Mouse (Mus musculus) midbrain, embryonic 11.5 days (tissue): ENCODE measurements around the gene Zfp36l1. TPM values are rescaled to one million over a fixed set of nuclear protein-coding genes. Genes with fewer than 3 reads are reported as not detected.
A peak's percentile ranks its signal among the peaks of the same experiment; 100 is the strongest.

ENCODE experiments used
- ATAC-seq: fragments of 200-750 bp; cut with Nextera tagmentation; 2 replicates; pipeline ENCODE4 v1.8.0; 2017; ENCODE audit warnings: moderate TSS enrichment, moderate library complexity; ENCODE audit not compliant: low FRiP score
- DNase-seq: peaks from one replicate; pipeline ENCODE4 v3.0.0; 2015; ENCODE audit warnings: low spot score; ENCODE audit errors: missing footprints
- H3K27ac ChIP-seq: fragments of 300-500 bp; sonication (generic); 2 replicates; pipeline ENCODE4 v1.5.1; 2014; ENCODE audit warnings: low read depth, low read length
- H3K27me3 ChIP-seq: fragments of 300-500 bp; sonication (generic); 2 replicates; pipeline ENCODE4 v1.6.1; 2014; ENCODE audit warnings: mild to moderate bottlenecking, low read length, moderate library complexity, mixed read lengths; ENCODE audit not compliant: control insufficient read depth, insufficient read depth
- H3K36me3 ChIP-seq: fragments of 300-500 bp; sonication (generic); 2 replicates; pipeline ENCODE4 v1.6.1; 2014; ENCODE audit warnings: mild to moderate bottlenecking, low read length, moderate library complexity, mixed read lengths; ENCODE audit not compliant: control insufficient read depth, insufficient read depth
- H3K4me1 ChIP-seq: fragments of 300-500 bp; sonication (generic); 2 replicates; pipeline ENCODE4 v1.6.1; 2014; ENCODE audit warnings: low read length; ENCODE audit not compliant: control insufficient read depth, insufficient read depth
- H3K4me2 ChIP-seq: fragments of 300-500 bp; sonication (generic); 2 replicates; pipeline ENCODE4 v1.6.1; 2014; ENCODE audit warnings: mild to moderate bottlenecking, moderate library complexity
- H3K4me3 ChIP-seq: fragments of 300-500 bp; sonication (generic); 2 replicates; pipeline ENCODE4 v1.5.1; 2014; ENCODE audit warnings: low read depth, low read length
- H3K9ac ChIP-seq: fragments of 300-500 bp; sonication (generic); 2 replicates; pipeline ENCODE4 v1.6.1; 2014; ENCODE audit warnings: low read length
- H3K9me3 ChIP-seq: fragments of 300-500 bp; sonication (generic); 2 replicates; pipeline ENCODE4 v1.6.1; 2016; ENCODE audit warnings: low read length; ENCODE audit not compliant: control insufficient read depth
- WGBS: fragments of 180-500 bp; shearing (Covaris S2); extraction: QIAGEN DNeasy Blood & Tissue Kit; methylation state at CpG from one replicate; pipeline ENCODE4 v1.1.7; 2014; 5-methylcytosine and 5-hydroxymethylcytosine counted together
- polyA plus RNA-seq: library from polyadenylated mRNA; unstranded; fragments of >200 nt; fragmentation: Nextera tagmentation; extraction: Ambion mirVana; gene quantifications from 2 replicates; pipeline ENCODE4 v1.2.1, GENCODE M21; 2014

The Zfp36l1 gene
- polyA plus RNA-seq, 1 experiment from 2014 or later, result 165 TPM

- no peaks in the 10 kb centered on the region for H3K27me3 ChIP-seq
- peaks cover 9% of the 10 kb centered on the region for H3K4me1 ChIP-seq
- ATAC-seq, result no peak
- no peaks in the 10 kb centered on the region for H3K9me3 ChIP-seq
- H3K36me3 ChIP-seq, result no peaks in the 10 kb centered on the region
- H3K9ac ChIP-seq, result no peak overlapping the region
- no peak overlapping the region for H3K4me3 ChIP-seq
- WGBS, result 89% methylated on average over 4 of the region's 4 CpGs
- DNase-seq, result no peak
- H3K4me2 ChIP-seq, result no peak overlapping the region
- H3K27ac ChIP-seq, result no peak overlapping the region
Measured at GRCm38 (mm10) chr12:80088143-80088542, 24.7 kb downstream of the Zfp36l1 start.

DNA sequence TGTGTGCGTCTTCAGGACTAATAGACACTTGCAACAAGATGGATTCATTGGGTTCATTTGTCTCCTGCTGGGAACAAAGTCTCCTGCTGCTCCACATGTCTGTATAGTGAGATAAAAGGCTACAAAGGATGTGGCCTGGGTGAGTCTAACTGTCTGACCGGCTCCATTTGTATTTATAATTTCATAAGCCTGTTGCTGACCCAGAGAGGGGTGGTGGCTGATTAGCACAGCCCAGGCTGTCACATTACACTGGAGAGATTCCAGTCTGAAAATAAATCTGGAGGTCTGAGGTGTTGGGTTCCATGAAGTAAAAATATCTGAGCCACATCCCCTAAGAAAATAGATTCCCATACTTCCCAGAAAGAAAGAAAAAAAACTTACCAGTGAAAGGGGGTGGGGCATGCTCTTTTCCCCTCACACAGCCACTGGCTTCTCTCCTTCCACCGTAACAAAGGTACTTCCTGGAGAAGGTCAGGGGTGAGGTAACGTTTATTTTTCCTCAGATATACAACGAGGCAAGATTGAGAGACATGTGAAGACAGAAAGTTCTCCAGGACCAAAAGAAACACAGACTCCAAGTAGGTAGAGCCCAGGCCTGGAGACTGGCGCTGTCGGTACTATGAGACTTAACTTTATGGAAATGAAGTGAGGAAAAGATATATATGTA lies 28.2 kb downstream of the Zfp36l1 start:
- H3K27ac ChIP-seq, result no peak overlapping the region
- H3K4me2 ChIP-seq, result no peak overlapping the region
- no peaks in the 10 kb centered on the region for H3K36me3 ChIP-seq
- H3K4me3 ChIP-seq, result no peak overlapping the region
- H3K4me1 ChIP-seq, result peaks cover 9% of the 10 kb centered on the region
- no peak overlapping the region for H3K9ac ChIP-seq
- ATAC-seq, result no peak
- no peaks in the 10 kb centered on the region for H3K9me3 ChIP-seq
- no peaks in the 10 kb centered on the region for H3K27me3 ChIP-seq
- no peak for DNase-seq
- 55% methylated on average over 7 of the region's 7 CpGs for WGBS

DNA sequence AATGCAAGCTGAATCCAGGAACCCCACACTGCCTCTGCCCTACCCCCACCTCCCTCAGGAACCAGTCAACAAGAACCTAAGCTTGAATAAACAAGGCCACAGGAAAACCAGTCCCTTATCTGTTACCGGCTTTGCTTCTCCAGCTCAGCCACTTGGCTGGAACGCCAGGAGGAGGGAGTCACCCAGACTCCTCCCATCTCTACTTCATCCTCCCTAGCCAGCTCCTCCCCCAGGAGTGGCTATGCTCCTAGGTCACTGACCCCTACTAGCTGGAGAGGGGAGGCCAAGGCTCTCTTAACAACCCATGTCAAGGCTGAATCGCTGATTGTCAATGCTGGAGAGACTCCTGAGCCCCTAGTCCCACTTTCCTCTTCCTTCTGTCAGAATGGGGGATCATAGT lies 28.9 kb downstream of the Zfp36l1 start:
- Histone ChIP-seq H3K36me3 (no peaks in the 10 kb centered on the region), H3K4me1 (peaks cover 9% of the 10 kb centered on the region), H3K9ac (no peak overlapping the region), H3K4me3 (no peak overlapping the region), H3K27me3 (no peaks in the 10 kb centered on the region), H3K27ac (no peak overlapping the region), H3K9me3 (no peaks in the 10 kb centered on the region), H3K4me2 (no peak overlapping the region)
- ATAC-seq (no peak), DNase-seq (no peak)
- WGBS, result 4% methylated on average over 3 of the region's 3 CpGs

- H3K9me3 ChIP-seq, result no peaks in the 10 kb centered on the region
- H3K9ac ChIP-seq, result no peak overlapping the region
- H3K36me3 ChIP-seq, result no peaks in the 10 kb centered on the region
- H3K27me3 ChIP-seq, result no peaks in the 10 kb centered on the region
- H3K4me2 ChIP-seq, result no peak overlapping the region
- no peak overlapping the region for H3K27ac ChIP-seq
- H3K4me3 ChIP-seq, result no peak overlapping the region
- WGBS, result 76% methylated on average over 7 of the region's 7 CpGs
- peaks cover 9% of the 10 kb centered on the region for H3K4me1 ChIP-seq
- no peak for DNase-seq
- ATAC-seq, result no peak
Measured at GRCm38 (mm10) chr12:80083133-80083821, 29.5 kb downstream of the Zfp36l1 start.

DNA sequence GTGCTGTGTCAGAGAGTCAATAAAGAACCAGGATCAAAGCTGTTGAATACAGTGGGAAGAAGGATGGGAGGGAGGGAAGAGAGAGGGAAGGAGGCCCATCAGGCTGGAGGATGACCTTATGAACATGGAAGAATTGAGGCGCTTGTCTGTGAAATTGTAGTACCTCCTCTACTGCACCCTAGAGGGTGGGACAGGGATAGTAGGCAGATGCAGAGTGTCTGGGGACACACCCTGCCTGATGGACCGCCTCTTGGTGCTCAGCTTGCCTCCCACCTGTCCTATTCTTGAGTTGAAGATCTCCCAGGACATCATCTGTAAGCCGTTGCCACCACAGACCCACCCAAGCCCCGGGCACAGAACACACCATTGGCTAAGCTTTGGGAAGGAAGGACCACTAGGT lies 30.1 kb downstream of the Zfp36l1 start:
- H3K27ac ChIP-seq, result no peak overlapping the region
- H3K27me3 ChIP-seq, result no peaks in the 10 kb centered on the region
- no peaks in the 10 kb centered on the region for H3K9me3 ChIP-seq
- DNase-seq (no peak), ATAC-seq (no peak)
- no peak overlapping the region for H3K4me3 ChIP-seq
- H3K4me2 ChIP-seq, result no peak overlapping the region
- 97% methylated on average over 4 of the region's 4 CpGs for WGBS
- peaks cover 9% of the 10 kb centered on the region for H3K4me1 ChIP-seq
- no peaks in the 10 kb centered on the region for H3K36me3 ChIP-seq
- H3K9ac ChIP-seq, result no peak overlapping the region

DNA sequence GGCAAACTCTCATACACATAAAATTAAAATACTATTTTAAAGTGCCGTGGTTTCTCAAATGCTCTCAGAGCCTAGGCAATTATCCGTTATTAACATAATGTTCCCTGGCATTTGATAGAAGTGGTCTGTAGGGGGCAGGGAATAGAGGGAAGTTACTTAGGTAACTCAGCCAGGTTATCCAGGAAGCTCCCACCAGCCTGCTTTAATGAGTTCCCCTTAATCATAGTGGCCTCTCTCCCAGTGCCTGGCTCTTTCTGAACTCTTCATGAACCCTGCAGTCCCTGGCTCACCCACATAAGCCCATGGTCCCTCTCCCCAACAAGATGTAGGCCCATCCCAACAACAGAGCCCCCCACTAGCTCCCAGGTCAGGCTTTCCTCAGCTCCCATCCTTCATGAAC lies 31.4 kb downstream of the Zfp36l1 start:
- H3K4me1 ChIP-seq, result peaks cover 9% of the 10 kb centered on the region
- WGBS, result 92% methylated on average over 2 of the region's 2 CpGs
- DNase-seq, result no peak
- no peak overlapping the region for H3K4me3 ChIP-seq
- no peak for ATAC-seq
- H3K9ac ChIP-seq, result no peak overlapping the region
- no peaks in the 10 kb centered on the region for H3K27me3 ChIP-seq
- no peaks in the 10 kb centered on the region for H3K9me3 ChIP-seq
- no peak overlapping the region for H3K4me2 ChIP-seq
- H3K36me3 ChIP-seq, result no peaks in the 10 kb centered on the region
- no peak overlapping the region for H3K27ac ChIP-seq

DNA sequence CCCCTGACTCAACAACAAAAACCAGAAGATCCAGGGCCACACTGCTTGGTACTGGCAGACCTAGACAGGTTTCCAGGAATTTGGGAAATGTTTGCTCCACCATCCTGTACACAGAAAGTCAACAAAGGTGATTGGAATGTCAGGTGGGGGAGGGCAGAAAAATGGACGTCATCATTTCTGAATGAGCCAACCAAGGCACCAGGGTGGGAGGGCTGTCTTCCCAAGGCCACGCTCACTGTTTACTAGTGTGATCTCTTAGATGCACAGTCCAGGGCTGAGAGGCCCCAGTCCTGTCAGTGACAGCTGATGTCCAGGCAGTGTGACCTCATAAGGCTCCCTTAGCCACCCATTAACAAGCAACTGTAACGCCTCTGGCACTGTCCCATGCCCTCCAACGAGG lies 32.9 kb downstream of the Zfp36l1 start:
- no peak overlapping the region for H3K27ac ChIP-seq
- no peak overlapping the region for H3K4me2 ChIP-seq
- no peak overlapping the region for H3K9ac ChIP-seq
- no peak overlapping the region for H3K4me3 ChIP-seq
- H3K9me3 ChIP-seq, result no peaks in the 10 kb centered on the region
- H3K4me1 ChIP-seq, result peaks cover 9% of the 10 kb centered on the region
- ATAC-seq, result no peak
- H3K27me3 ChIP-seq, result no peaks in the 10 kb centered on the region
- H3K36me3 ChIP-seq, result no peaks in the 10 kb centered on the region
- WGBS, result 82% methylated on average over 4 of the region's 4 CpGs
- DNase-seq, result no peak

DNA sequence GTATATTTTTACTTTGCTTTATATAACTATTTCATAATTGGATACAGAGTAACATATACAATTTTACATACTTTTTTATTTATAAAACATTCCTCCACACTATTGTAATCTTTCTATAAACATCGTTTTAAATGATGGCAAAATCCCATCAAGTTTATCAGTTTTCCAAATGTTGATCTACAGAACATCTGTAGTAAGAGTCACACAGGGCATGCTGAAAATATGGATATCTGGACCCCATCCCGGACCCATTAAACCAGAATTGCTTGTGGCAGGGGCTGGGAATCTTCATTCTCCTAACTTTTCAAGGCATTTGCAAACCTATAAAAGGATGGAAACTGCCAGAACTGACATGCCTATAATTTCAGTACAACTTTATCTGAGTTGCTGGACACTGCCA lies 38.5 kb downstream of the Zfp36l1 start:
- Histone ChIP-seq H3K9me3 (no peaks in the 10 kb centered on the region), H3K27ac (no peak overlapping the region), H3K4me1 (0 out of 2 replicates have a peak, but pooled peaks cover 2% of the 10 kb centered on the region), H3K27me3 (no peaks in the 10 kb centered on the region), H3K9ac (no peak overlapping the region), H3K4me3 (no peak overlapping the region), H3K36me3 (no peaks in the 10 kb centered on the region), H3K4me2 (no peak overlapping the region)
- DNase-seq (peak; percentile 33), ATAC-seq (no peak)
- WGBS, result 80% methylated on average over 2 of the region's 2 CpGs

GRCm38 (mm10) chr12:80070534-80071287 lies 42.1 kb downstream of the Zfp36l1 start:
- 0 out of 2 replicates have a peak, but pooled peaks cover 2% of the 10 kb centered on the region for H3K4me1 ChIP-seq
- WGBS, result 42% methylated on average over 8 of the region's 8 CpGs
- ATAC-seq, result no peak

More at GRCm38 (mm10) chr12:80070534-80071287, 42.1 kb downstream of the Zfp36l1 start:
- Histone ChIP-seq H3K36me3 (no peaks in the 10 kb centered on the region), H3K27me3 (no peaks in the 10 kb centered on the region), H3K27ac (no peak overlapping the region), H3K4me3 (no peak overlapping the region), H3K4me2 (no peak overlapping the region), H3K9ac (no peak overlapping the region), H3K9me3 (no peaks in the 10 kb centered on the region)
- DNase-seq, result peak; percentile 57
